Mouse (Mus musculus): ENCODE measurements around the gene Fam198a.

Fam198a gene

GRCm38 (mm10) chr9:121982665-121983064 lies 31.9 kb downstream of the Fam198a start:
- Histone ChIP-seq H3K27me3 (ENCODE audit: control insufficient read depth, insufficient read depth, low read length, poor library complexity, severe bottlenecking) (no peaks in the 10 kb centered on the region), H3K36me3 (ENCODE audit: control insufficient read depth, insufficient read depth, low read length, poor library complexity, severe bottlenecking) (no peaks in the 10 kb centered on the region)
- DNase-seq (ENCODE audit: low read depth, low spot score): no peak

GRCm38 (mm10) chr9:121983504-121983903 lies 32.7 kb downstream of the Fam198a start:
- H3K36me3 ChIP-seq (ENCODE audit: control insufficient read depth, insufficient read depth, low read length, poor library complexity, severe bottlenecking): no peaks in the 10 kb centered on the region

GRCm38 (mm10) chr9:121984465-121985461 lies 34.0 kb downstream of the Fam198a start:
- DNase-seq (ENCODE audit: low read depth, low spot score): peak; percentile 84
- no peaks in the 10 kb centered on the region for H3K27me3 ChIP-seq (ENCODE audit: control insufficient read depth, insufficient read depth, low read length, poor library complexity, severe bottlenecking)
- no peaks in the 10 kb centered on the region for H3K36me3 ChIP-seq (ENCODE audit: control insufficient read depth, insufficient read depth, low read length, poor library complexity, severe bottlenecking)

More at GRCm38 (mm10) chr9:121983504-121983903, 32.7 kb downstream of the Fam198a start:
- H3K27me3 ChIP-seq (ENCODE audit: control insufficient read depth, insufficient read depth, low read length, poor library complexity, severe bottlenecking): no peaks in the 10 kb centered on the region
- peak; percentile 65 for DNase-seq (ENCODE audit: low read depth, low spot score)

GRCm38 (mm10) chr9:121988910-121989309 lies 38.1 kb downstream of the Fam198a start:
- H3K36me3 ChIP-seq (ENCODE audit: control insufficient read depth, insufficient read depth, low read length, poor library complexity, severe bottlenecking): no peaks in the 10 kb centered on the region
- no peak for DNase-seq (ENCODE audit: low read depth, low spot score)
- no peaks in the 10 kb centered on the region for H3K27me3 ChIP-seq (ENCODE audit: control insufficient read depth, insufficient read depth, low read length, poor library complexity, severe bottlenecking)

GRCm38 (mm10) chr9:121989536-121989935 lies 38.7 kb downstream of the Fam198a start:
- no peaks in the 10 kb centered on the region for H3K27me3 ChIP-seq (ENCODE audit: control insufficient read depth, insufficient read depth, low read length, poor library complexity, severe bottlenecking)
- DNase-seq (ENCODE audit: low read depth, low spot score): no peak
- H3K36me3 ChIP-seq (ENCODE audit: control insufficient read depth, insufficient read depth, low read length, poor library complexity, severe bottlenecking): no peaks in the 10 kb centered on the region

- H3K36me3 ChIP-seq (ENCODE audit: control insufficient read depth, insufficient read depth, low read length, poor library complexity, severe bottlenecking): no peaks in the 10 kb centered on the region
- H3K27me3 ChIP-seq (ENCODE audit: control insufficient read depth, insufficient read depth, low read length, poor library complexity, severe bottlenecking): no peaks in the 10 kb centered on the region
- no peak for DNase-seq (ENCODE audit: low read depth, low spot score)
These were observed 40.3 kb downstream of the Fam198a start for GRCm38 (mm10) chr9:121991041-121991440.

- no peaks in the 10 kb centered on the region for H3K27me3 ChIP-seq (ENCODE audit: control insufficient read depth, insufficient read depth, low read length, poor library complexity, severe bottlenecking)
- H3K36me3 ChIP-seq (ENCODE audit: control insufficient read depth, insufficient read depth, low read length, poor library complexity, severe bottlenecking): no peaks in the 10 kb centered on the region
- DNase-seq (ENCODE audit: low read depth, low spot score): no peak
These were observed 42.3 kb downstream of the Fam198a start for GRCm38 (mm10) chr9:121993047-121993446.

- no peaks in the 10 kb centered on the region for H3K27me3 ChIP-seq (ENCODE audit: control insufficient read depth, insufficient read depth, low read length, poor library complexity, severe bottlenecking)
- no peaks in the 10 kb centered on the region for H3K36me3 ChIP-seq (ENCODE audit: control insufficient read depth, insufficient read depth, low read length, poor library complexity, severe bottlenecking)
- no peak for DNase-seq (ENCODE audit: low read depth, low spot score)
These were observed 44.3 kb downstream of the Fam198a start for GRCm38 (mm10) chr9:121995077-121995476.

- Histone ChIP-seq H3K36me3 (ENCODE audit: control insufficient read depth, insufficient read depth, low read length, poor library complexity, severe bottlenecking) (no peaks in the 10 kb centered on the region), H3K27me3 (ENCODE audit: control insufficient read depth, insufficient read depth, low read length, poor library complexity, severe bottlenecking) (no peaks in the 10 kb centered on the region)
- no peak for DNase-seq (ENCODE audit: low read depth, low spot score)
These were observed 44.8 kb downstream of the Fam198a start for GRCm38 (mm10) chr9:121995508-121996131.

GRCm38 (mm10) chr9:121997010-121997409 lies 46.2 kb downstream of the Fam198a start, which contains the start of gene Pomgnt2:
TSS of gene Pomgnt2 (minus strand) at chr9:121997110.
- no peaks in the 10 kb centered on the region for H3K27me3 ChIP-seq (ENCODE audit: control insufficient read depth, insufficient read depth, low read length, poor library complexity, severe bottlenecking)
- no peaks in the 10 kb centered on the region for H3K36me3 ChIP-seq (ENCODE audit: control insufficient read depth, insufficient read depth, low read length, poor library complexity, severe bottlenecking)
- DNase-seq (ENCODE audit: low read depth, low spot score): no peak

- H3K27me3 ChIP-seq (ENCODE audit: control insufficient read depth, insufficient read depth, low read length, poor library complexity, severe bottlenecking): no peaks in the 10 kb centered on the region
- H3K36me3 ChIP-seq (ENCODE audit: control insufficient read depth, insufficient read depth, low read length, poor library complexity, severe bottlenecking): no peaks in the 10 kb centered on the region
- no peak for DNase-seq (ENCODE audit: low read depth, low spot score)
These were observed 47.2 kb downstream of the Fam198a start for GRCm38 (mm10) chr9:121997978-121998377.

GRCm38 (mm10) chr9:122006175-122006574 lies 55.4 kb downstream of the Fam198a start:
- DNase-seq (ENCODE audit: low read depth, low spot score): no peak
- Histone ChIP-seq H3K27me3 (ENCODE audit: control insufficient read depth, insufficient read depth, low read length, poor library complexity, severe bottlenecking) (no peaks in the 10 kb centered on the region), H3K36me3 (ENCODE audit: control insufficient read depth, insufficient read depth, low read length, poor library complexity, severe bottlenecking) (no peaks in the 10 kb centered on the region)

GRCm38 (mm10) chr9:122006609-122007008 lies 55.8 kb downstream of the Fam198a start:
- DNase-seq (ENCODE audit: low read depth, low spot score): peak; percentile 45
- H3K27me3 ChIP-seq (ENCODE audit: control insufficient read depth, insufficient read depth, low read length, poor library complexity, severe bottlenecking): no peaks in the 10 kb centered on the region
- H3K36me3 ChIP-seq (ENCODE audit: control insufficient read depth, insufficient read depth, low read length, poor library complexity, severe bottlenecking): no peaks in the 10 kb centered on the region

GRCm38 (mm10) chr9:122008876-122009275 lies 58.1 kb downstream of the Fam198a start:
- DNase-seq (ENCODE audit: low read depth, low spot score): no peak
- Histone ChIP-seq H3K27me3 (ENCODE audit: control insufficient read depth, insufficient read depth, low read length, poor library complexity, severe bottlenecking) (no peaks in the 10 kb centered on the region), H3K36me3 (ENCODE audit: control insufficient read depth, insufficient read depth, low read length, poor library complexity, severe bottlenecking) (no peaks in the 10 kb centered on the region)

GRCm38 (mm10) chr9:122010751-122011150 lies 60.0 kb downstream of the Fam198a start:
- Histone ChIP-seq H3K27me3 (ENCODE audit: control insufficient read depth, insufficient read depth, low read length, poor library complexity, severe bottlenecking) (no peaks in the 10 kb centered on the region), H3K36me3 (ENCODE audit: control insufficient read depth, insufficient read depth, low read length, poor library complexity, severe bottlenecking) (no peaks in the 10 kb centered on the region)
- DNase-seq (ENCODE audit: low read depth, low spot score): no peak
